Mouse (Mus musculus) limb, embryonic 13.5 days (tissue): ENCODE results near the gene Cab39l. TPM values are rescaled to one million over a fixed set of nuclear protein-coding genes. Genes with fewer than 3 reads are reported as not detected.

Experiments used
- ATAC-seq: fragments of 200-750 bp; cut with Nextera tagmentation; 2 replicates; pipeline ENCODE4 v1.8.0; 2017; ENCODE audit warnings: low read depth, moderate number of reproducible peaks, moderate TSS enrichment; ENCODE audit not compliant: low FRiP score
- H3K27ac ChIP-seq: fragments of 300-500 bp; sonication (generic); 2 replicates; pipeline ENCODE4 v1.5.1; 2015; ENCODE audit warnings: inconsistent platforms, mild to moderate bottlenecking, moderate library complexity
- H3K27me3 ChIP-seq: fragments of 300-500 bp; sonication (generic); 2 replicates; pipeline ENCODE4 v1.6.1; 2015; ENCODE audit warnings: mild to moderate bottlenecking, inconsistent platforms
- H3K36me3 ChIP-seq: fragments of 300-500 bp; sonication (generic); 2 replicates; pipeline ENCODE4 v1.6.1; 2015; ENCODE audit warnings: inconsistent platforms, mild to moderate bottlenecking, moderate library complexity
- H3K4me1 ChIP-seq: fragments of 300-500 bp; sonication (generic); 2 replicates; pipeline ENCODE4 v1.6.1; 2015; ENCODE audit warnings: inconsistent platforms
- H3K4me2 ChIP-seq: fragments of 300-500 bp; sonication (generic); replicated peaks from 2 replicates; pipeline ENCODE4 v1.6.1; 2015; ENCODE audit warnings: inconsistent platforms, mild to moderate bottlenecking, moderate library complexity
- H3K4me3 ChIP-seq: fragments of 300-500 bp; sonication (generic); 2 replicates; pipeline ENCODE4 v1.5.1; 2015; ENCODE audit warnings: moderate library complexity, mild to moderate bottlenecking, inconsistent platforms
- H3K9ac ChIP-seq: fragments of 300-500 bp; sonication (generic); 2 replicates; pipeline ENCODE4 v1.6.1; 2015; ENCODE audit warnings: mild to moderate bottlenecking, inconsistent platforms
- H3K9me3 ChIP-seq: fragments of 300-500 bp; sonication (generic); 2 replicates; pipeline ENCODE4 v1.6.1; 2016; ENCODE audit warnings: inconsistent platforms
- WGBS: fragments of 180-500 bp; shearing (Covaris S2); methylation state at CpG from one replicate; pipeline ENCODE4 v1.1.7; 2015; 5-methylcytosine and 5-hydroxymethylcytosine counted together
- polyA plus RNA-seq: library from polyadenylated mRNA; unstranded; fragments of >200 nt; fragmentation: Nextera tagmentation; extraction: Ambion mirVana; gene quantifications from 2 replicates; pipeline ENCODE4 v1.2.1, GENCODE M21; 2015

Cab39l gene
- polyA plus RNA-seq, 1 experiment from 2014 or later = 38.1 TPM

DNA sequence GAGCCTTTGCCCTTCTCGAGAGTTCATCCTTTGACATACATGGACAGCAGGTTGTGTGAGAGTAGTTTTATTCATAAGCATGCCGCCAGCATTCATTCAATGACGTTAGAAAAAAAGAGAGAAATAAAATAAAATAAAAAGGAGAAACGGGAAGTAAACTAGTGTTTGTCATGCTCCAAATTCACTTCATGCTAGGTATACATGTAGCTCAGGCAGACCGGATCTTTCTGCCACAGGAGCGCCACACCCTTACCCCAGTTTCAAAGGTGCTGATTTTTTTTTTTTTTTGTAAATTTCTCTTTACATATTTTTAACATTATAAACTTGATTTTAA is 667 bp downstream of the Cab39l start:
- Histone ChIP-seq H3K27ac (peak overlapping the region; percentile 79), H3K9ac (peak overlapping the region; percentile 92), H3K27me3 (no peaks in the 10 kb centered on the region), H3K9me3 (no peaks in the 10 kb centered on the region), H3K36me3 (no peaks in the 10 kb centered on the region), H3K4me1 (peaks cover 11% of the 10 kb centered on the region), H3K4me2 (peak overlapping the region; percentile 77), H3K4me3 (peak overlapping the region; percentile 85)
- 9% methylated on average over 6 of the region's 6 CpGs for WGBS
- no peak for ATAC-seq

DNA sequence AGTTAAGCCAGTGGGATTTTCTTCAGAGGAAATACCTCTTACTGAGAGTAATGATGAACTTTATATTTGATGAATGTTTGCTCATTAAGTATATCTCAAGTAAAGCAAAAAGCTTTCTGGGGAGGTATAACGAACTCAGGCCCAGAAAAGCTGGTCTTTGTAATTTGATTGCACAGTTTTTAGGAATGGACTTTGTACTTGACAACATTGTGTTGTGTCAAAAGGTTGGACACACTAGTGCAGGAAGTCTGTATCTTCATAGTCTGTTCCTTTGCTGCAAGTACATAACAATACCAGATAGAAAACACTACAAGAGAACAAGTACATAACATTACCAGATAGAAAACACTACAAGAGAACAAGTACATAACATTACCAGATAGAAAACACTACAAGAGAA is 4.6 kb downstream of the Cab39l start:
- 0 out of 2 replicates have a peak, but pooled peaks cover 3% of the 10 kb centered on the region for H3K36me3 ChIP-seq
- no peak for ATAC-seq
- H3K27me3 ChIP-seq = no peaks in the 10 kb centered on the region
- H3K4me2 ChIP-seq = no peak overlapping the region
- H3K9ac ChIP-seq = no peak overlapping the region
- peaks cover 7% of the 10 kb centered on the region; the same call in 1 of the 2 replicates for H3K9me3 ChIP-seq
- 74% methylated on average over 1 of the region's 1 CpGs for WGBS
- H3K4me3 ChIP-seq = no peak overlapping the region
- H3K4me1 ChIP-seq = no peaks in the 10 kb centered on the region
- no peak overlapping the region for H3K27ac ChIP-seq

DNA sequence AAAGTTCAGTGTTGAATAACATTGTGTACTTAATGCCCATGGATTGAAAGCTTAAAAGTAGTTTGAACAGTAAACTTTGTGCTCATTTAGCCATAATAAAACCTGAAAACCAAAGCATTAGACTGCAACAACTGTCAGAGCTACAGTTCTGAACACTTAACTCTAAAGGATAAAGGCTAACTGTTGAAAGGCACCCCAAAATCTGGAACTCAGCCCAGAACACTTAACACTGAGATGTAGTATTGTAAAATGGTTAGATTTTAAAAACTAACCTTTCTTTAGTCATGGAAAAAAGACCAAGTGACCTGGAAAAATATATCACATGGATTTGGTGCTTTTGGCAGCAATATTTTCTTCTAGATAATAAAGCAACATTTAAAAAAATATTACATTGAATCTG is 7.2 kb downstream of the Cab39l start:
- Histone ChIP-seq H3K36me3 (0 out of 2 replicates have a peak, but pooled peaks cover 3% of the 10 kb centered on the region), H3K9ac (no peak overlapping the region), H3K4me3 (no peak overlapping the region), H3K27ac (no peak overlapping the region), H3K9me3 (peaks cover 7% of the 10 kb centered on the region; the same call in 1 of the 2 replicates), H3K4me1 (no peaks in the 10 kb centered on the region), H3K4me2 (no peak overlapping the region), H3K27me3 (no peaks in the 10 kb centered on the region)
- no peak for ATAC-seq

DNA sequence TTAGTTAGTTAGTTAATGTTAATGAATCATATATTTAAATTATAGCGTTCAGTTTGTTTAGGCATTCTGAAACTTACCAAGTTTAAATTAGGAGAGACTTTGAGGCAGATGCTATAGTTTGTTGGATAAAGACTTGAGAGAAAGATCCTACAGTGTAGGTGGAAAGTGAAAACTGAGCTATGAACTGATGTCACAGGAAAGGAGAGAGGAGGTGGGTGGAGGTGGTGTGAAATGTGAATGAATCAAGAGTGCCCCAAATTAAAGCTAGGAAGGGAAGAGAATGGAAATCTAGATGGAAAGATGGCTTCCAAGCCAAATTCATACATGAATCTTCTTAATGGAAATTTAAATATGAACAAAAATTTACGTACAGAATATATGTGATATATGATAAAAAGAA is 25.7 kb downstream of the Cab39l start:
- no peak overlapping the region for H3K27ac ChIP-seq
- 94% methylated on average over 2 of the region's 2 CpGs for WGBS
- no peaks in the 10 kb centered on the region for H3K4me1 ChIP-seq
- ATAC-seq = no peak
- H3K9me3 ChIP-seq = no peaks in the 10 kb centered on the region
- H3K9ac ChIP-seq = no peak overlapping the region
- H3K36me3 ChIP-seq = peaks cover 12% of the 10 kb centered on the region
- no peak overlapping the region for H3K4me2 ChIP-seq
- no peaks in the 10 kb centered on the region for H3K27me3 ChIP-seq
- no peak overlapping the region for H3K4me3 ChIP-seq

DNA sequence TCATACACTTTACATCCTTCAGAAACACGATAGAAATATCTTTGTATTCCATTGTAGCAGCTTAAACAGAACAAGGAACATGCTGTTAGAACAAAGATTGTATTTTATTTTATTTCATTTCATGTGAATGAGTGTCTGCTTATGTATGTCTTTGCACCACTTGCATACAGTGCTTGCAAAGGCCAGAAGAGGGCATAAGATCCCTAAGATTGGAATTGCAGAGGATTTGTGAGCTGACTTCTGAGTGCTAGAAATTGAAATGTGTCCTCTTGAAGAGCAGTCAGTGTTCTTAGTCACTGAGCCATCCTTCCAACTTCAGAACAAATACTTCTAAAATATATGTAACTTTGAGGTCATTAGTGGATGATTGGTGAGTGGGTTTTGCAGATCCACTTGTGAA is 27.0 kb downstream of the Cab39l start:
- H3K4me1 ChIP-seq = no peaks in the 10 kb centered on the region
- H3K36me3 ChIP-seq = peaks cover 3% of the 10 kb centered on the region; the same call in 1 of the 2 replicates
- no peaks in the 10 kb centered on the region for H3K27me3 ChIP-seq
- WGBS = 61% methylated on average over 1 of the region's 1 CpGs
- H3K4me2 ChIP-seq = no peak overlapping the region
- H3K4me3 ChIP-seq = no peak overlapping the region
- H3K9ac ChIP-seq = no peak overlapping the region
- H3K27ac ChIP-seq = no peak overlapping the region
- ATAC-seq = no peak
- H3K9me3 ChIP-seq = no peaks in the 10 kb centered on the region

DNA sequence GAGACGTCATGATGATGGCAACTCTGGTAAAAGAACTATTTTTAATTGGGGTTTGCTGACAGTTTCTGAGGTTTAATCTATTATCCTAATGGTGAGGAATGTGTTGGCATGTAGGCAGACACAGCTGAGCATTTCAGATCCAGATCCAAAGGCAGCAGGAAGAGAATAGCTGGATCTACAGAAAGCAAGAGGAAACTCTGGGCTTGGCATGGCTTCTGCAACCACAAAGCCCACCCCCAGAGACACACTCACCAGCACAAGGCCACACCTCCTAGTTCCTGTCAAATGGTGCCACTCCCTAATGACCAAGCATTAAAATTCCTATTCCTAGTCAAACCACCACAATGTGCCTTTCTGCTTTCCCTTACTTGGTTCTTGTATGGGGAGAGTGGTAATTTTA is 30.0 kb downstream of the Cab39l start:
- no peak for ATAC-seq
- Histone ChIP-seq H3K9ac (no peak overlapping the region), H3K4me3 (no peak overlapping the region), H3K27me3 (no peaks in the 10 kb centered on the region), H3K36me3 (no peaks in the 10 kb centered on the region; the same call in 1 of the 2 replicates), H3K9me3 (no peaks in the 10 kb centered on the region), H3K4me1 (no peaks in the 10 kb centered on the region), H3K27ac (no peak overlapping the region), H3K4me2 (no peak overlapping the region)
- 93% methylated on average over 1 of the region's 1 CpGs for WGBS

DNA sequence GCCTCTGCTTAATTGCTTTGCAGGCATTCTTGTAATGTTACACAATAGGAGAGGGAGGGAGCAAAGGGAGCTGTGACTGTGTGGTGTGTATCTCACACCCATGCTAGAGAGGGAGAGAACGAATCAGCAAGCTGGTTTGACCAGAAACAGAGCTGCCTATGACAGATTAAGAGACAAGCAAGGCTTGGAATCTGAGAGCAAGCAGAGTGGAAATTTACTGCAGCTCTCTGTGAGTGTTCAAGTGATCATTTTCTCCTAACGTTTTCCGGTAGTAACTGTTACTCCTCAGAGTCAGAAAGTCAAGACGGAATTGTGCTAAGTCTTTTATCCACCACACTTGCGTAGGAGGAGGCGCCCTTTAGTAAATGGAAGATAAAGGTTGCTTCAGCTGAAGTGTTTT is 37.9 kb downstream of the Cab39l start:
- no peak overlapping the region for H3K9ac ChIP-seq
- no peak overlapping the region for H3K4me3 ChIP-seq
- peaks cover 9% of the 10 kb centered on the region for H3K4me1 ChIP-seq
- 49% methylated on average over 6 of the region's 6 CpGs for WGBS
- no peak for ATAC-seq
- no peaks in the 10 kb centered on the region for H3K36me3 ChIP-seq
- no peak overlapping the region for H3K27ac ChIP-seq
- no peaks in the 10 kb centered on the region for H3K27me3 ChIP-seq
- H3K9me3 ChIP-seq = no peaks in the 10 kb centered on the region
- H3K4me2 ChIP-seq = no peak overlapping the region

DNA sequence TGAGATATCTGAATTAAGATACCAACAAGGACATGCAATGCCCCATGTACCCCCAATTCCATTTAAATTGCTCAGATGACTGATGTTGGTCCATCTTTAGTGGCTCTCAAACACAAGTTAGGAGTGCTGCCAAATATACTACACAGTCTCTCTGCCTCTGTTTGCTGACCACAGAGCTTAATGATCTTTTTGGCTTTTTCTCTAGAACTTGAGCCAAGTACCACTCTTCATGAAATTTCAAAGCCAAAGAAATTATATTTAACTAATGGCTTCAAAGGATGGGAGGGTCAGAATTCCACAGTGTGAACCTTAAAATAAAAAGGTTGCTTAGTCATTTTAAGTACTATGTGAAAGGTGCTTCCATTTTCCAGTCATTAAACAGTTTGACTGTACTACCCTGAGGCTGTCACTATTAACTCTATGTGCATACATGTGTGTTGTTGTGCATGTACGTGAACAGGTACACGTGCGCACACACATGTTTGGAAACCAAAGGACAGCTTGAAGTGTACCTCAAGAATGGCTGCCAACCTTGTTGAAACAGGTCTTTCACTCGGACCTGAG is 44.6 kb downstream of the Cab39l start:
- Histone ChIP-seq H3K27ac (no peak overlapping the region), H3K27me3 (no peaks in the 10 kb centered on the region), H3K4me3 (no peak overlapping the region), H3K9ac (no peak overlapping the region), H3K4me2 (no peak overlapping the region), H3K9me3 (no peaks in the 10 kb centered on the region), H3K36me3 (no peaks in the 10 kb centered on the region), H3K4me1 (no peaks in the 10 kb centered on the region)
- 89% methylated on average over 4 of the region's 4 CpGs for WGBS
- no peak for ATAC-seq

DNA sequence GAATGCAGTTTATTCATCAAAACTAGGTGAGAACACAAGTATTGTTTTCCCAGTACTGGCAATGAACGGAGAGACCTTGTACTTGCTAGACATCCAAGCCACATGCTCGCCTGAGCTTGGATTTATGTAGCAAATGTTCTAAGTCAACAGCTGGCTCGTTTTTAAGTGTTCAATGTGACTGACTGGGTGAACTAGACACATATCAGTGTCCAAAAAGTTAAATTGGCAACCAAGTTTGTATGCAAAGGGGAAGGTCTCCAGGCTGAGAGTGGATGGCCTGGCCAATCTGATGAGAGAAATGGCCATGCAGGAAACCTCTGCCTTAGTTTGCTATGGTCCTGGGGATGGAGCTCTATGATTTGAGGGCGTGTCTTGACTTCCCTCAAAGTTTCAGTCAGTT is 51.6 kb downstream of the Cab39l start:
- ATAC-seq = no peak
- WGBS = 78% methylated on average over 4 of the region's 4 CpGs
- Histone ChIP-seq H3K4me1 (no peaks in the 10 kb centered on the region), H3K9me3 (no peaks in the 10 kb centered on the region), H3K27ac (no peak overlapping the region), H3K9ac (no peak overlapping the region), H3K4me2 (no peak overlapping the region), H3K27me3 (no peaks in the 10 kb centered on the region), H3K36me3 (no peaks in the 10 kb centered on the region), H3K4me3 (no peak overlapping the region)

DNA sequence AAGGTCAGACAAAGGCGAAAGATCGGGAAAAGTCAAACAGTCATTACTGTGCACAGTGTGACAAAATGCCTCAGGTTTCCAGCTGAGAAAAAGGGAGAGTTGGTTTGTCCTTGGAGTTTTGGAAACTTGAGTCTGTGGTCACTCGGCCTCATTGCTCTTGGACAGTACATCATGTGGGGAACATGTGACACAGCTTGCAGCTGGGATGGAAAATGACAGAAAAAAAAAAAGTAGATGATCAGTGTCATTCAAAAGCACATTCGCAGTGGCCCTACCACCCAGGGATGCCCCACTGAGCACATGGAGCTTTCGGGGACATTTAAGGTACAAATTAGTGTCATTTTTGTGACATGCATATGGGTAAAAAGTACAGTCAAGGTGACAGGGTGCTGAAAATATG is 57.2 kb downstream of the Cab39l start:
- no peak overlapping the region for H3K4me3 ChIP-seq
- no peaks in the 10 kb centered on the region for H3K27me3 ChIP-seq
- peaks cover 4% of the 10 kb centered on the region; the same call in 1 of the 2 replicates for H3K36me3 ChIP-seq
- no peak overlapping the region for H3K27ac ChIP-seq
- ATAC-seq = no peak
- WGBS = 90% methylated on average over 5 of the region's 5 CpGs
- no peaks in the 10 kb centered on the region for H3K4me1 ChIP-seq
- H3K9me3 ChIP-seq = no peaks in the 10 kb centered on the region
- H3K4me2 ChIP-seq = no peak overlapping the region
- H3K9ac ChIP-seq = no peak overlapping the region

DNA sequence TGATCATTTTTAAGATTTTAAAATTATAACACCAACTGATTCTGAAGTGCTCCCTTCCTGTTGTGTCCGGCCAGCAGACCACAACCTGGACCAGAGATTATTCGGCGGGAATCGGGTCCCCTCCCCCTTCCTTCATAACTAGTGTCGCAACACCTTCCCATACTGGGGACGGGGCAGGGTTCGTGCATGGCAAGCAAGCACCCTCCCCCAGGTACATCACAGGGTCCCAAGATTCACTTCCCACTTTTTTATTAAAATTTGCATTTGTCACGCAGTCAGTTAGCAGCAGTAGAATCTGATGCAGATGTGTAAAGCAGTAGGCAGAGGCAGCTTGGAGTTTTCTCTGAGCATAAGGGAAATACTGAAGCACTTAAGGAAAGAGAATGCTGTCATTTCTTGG is 64.1 kb downstream of the Cab39l start:
- Histone ChIP-seq H3K4me3 (no peak overlapping the region), H3K27ac (no peak overlapping the region), H3K9ac (no peak overlapping the region), H3K4me2 (no peak overlapping the region), H3K36me3 (no peaks in the 10 kb centered on the region), H3K9me3 (no peaks in the 10 kb centered on the region), H3K27me3 (no peaks in the 10 kb centered on the region), H3K4me1 (no peaks in the 10 kb centered on the region)
- 94% methylated on average over 8 of the region's 8 CpGs for whole genome bisulfite sequencing
- ATAC-seq = no peak

DNA sequence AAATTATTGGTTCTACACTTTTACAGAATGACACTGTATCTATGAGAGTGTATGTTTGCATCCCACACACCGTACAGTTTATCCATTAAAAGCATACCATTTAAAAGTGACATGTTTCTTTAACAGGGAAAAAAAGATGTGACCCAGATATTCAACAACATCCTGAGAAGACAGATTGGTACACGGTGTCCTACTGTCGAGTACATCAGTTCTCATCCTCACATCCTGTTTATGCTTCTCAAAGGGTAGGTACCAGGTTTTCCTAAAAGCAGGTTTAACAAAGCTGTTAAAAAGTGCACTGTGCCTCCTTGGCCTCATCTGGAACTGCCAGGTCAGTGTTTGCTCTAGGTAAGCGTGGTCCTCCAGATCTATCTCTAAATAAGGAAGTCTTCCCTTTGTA is 65.4 kb downstream of the Cab39l start:
- Histone ChIP-seq H3K36me3 (no peaks in the 10 kb centered on the region), H3K4me1 (no peaks in the 10 kb centered on the region), H3K4me2 (no peak overlapping the region), H3K27me3 (no peaks in the 10 kb centered on the region), H3K9ac (no peak overlapping the region), H3K27ac (no peak overlapping the region), H3K9me3 (no peaks in the 10 kb centered on the region), H3K4me3 (no peak overlapping the region)
- ATAC-seq = no peak
- WGBS = 94% methylated on average over 4 of the region's 4 CpGs

DNA sequence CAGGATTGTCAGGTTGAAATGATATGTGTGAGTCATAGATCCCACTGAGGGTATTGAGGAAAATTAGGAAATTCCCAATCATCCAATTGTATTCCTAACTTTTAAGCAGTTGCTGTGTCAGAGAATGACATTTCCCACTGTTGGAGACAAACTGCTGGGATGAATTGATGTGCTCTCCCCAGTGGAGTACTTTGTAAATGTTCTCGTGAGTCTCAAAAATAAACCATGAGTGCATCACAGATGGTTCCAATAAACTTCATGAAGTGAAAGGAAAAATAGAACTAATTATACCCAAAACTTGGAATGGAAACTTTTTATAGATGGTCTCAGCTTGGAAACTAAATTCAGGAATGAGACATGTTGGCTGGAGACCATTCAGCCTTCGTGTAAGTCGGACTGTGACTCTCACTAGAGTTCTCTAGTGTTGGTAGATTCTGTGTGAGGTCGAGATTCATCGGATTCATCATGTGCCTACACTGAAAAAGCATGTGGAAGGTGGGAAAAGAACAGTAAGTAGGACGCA is 73.2 kb downstream of the Cab39l start:
- WGBS = 61% methylated on average over 6 of the region's 6 CpGs
- H3K27ac ChIP-seq = no peak overlapping the region
- ATAC-seq = no peak
- no peaks in the 10 kb centered on the region for H3K27me3 ChIP-seq
- H3K9ac ChIP-seq = no peak overlapping the region
- no peak overlapping the region for H3K4me2 ChIP-seq
- no peak overlapping the region for H3K4me3 ChIP-seq
- H3K9me3 ChIP-seq = no peaks in the 10 kb centered on the region
- H3K4me1 ChIP-seq = no peaks in the 10 kb centered on the region
- H3K36me3 ChIP-seq = no peaks in the 10 kb centered on the region
